Mouse (Mus musculus) gastrocnemius, postnatal 25 days (tissue): ENCODE measurements around the gene Scn8a. TPM values are rescaled to one million over a fixed set of nuclear protein-coding genes. Genes with fewer than 3 reads are reported as not detected.

Source experiments
- DNase-seq: peaks from one replicate; pipeline ENCODE4 v3.0.0; 2022
- total RNA-seq, 2 experiments: library from RNA; stranded (reverse); gene quantifications; 1 replicate in 1 of 2; 2 replicates in 1 of 2; pipeline ENCODE4 v1.2.3; 2021

Gene Scn8a
- total RNA-seq, 2 experiments from 2014 or later = 0.13 to 0.32 TPM

DNA sequence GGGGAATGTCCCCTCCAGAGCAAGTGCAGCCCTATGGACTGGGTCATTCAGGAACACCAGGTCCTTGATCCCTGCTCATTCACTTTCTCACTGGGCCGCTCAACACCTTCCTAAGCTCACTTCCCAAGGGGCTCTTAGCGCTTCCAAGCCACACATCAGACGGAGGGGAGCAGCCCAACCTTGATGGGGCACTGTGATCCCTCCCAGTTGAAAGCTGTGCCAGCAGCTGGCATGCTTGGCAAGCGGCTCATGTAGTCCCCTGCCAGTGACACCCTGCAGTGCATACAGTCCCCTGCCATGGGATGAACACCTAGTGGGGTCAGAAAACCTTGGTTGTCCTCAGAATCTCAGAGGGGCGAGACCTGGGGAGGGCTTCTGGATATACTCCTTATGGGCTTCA lies 204.4 kb downstream of the Scn8a start:
- DNase-seq = no peak

DNA sequence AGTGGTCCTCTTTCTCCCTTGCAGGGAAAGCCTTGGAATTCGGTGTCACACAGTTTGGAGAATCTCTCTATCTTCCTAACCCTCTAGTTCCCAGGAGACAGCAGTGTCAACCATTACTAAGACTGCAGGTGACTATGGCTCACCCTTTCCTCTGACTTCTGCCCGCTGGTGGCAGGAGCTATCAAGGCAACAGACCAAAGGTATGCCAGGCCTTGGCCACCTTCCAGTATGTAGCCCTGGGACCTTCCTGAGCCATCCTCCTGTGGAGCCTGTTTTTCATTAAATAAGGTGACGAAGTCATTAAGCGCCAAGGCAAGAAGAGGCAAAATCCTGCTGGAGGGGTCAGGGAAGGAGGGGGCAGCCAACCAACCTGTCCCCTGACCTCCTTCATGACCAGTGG lies 205.5 kb downstream of the Scn8a start:
- DNase-seq = no peak

DNA sequence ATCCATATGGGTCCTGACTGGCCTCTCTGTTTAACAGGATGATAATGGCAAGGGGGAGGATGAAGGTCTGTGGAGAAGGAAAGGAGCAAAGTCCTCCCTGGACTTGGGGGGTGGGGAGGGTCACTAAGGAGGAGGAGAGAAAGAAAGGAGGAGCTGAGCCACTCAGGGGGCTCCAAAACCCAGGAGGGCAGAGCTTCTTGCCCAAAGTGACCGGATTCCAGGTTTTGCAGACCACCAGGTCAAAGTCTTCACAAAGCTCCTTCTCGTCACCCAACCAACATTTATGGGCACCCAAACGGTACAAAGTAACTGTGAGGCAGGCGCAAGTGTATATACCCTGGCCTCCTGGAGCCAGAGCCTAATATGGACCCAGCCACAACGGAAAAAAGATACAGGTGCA lies 206.0 kb downstream of the Scn8a start:
- DNase-seq = no peak

DNA sequence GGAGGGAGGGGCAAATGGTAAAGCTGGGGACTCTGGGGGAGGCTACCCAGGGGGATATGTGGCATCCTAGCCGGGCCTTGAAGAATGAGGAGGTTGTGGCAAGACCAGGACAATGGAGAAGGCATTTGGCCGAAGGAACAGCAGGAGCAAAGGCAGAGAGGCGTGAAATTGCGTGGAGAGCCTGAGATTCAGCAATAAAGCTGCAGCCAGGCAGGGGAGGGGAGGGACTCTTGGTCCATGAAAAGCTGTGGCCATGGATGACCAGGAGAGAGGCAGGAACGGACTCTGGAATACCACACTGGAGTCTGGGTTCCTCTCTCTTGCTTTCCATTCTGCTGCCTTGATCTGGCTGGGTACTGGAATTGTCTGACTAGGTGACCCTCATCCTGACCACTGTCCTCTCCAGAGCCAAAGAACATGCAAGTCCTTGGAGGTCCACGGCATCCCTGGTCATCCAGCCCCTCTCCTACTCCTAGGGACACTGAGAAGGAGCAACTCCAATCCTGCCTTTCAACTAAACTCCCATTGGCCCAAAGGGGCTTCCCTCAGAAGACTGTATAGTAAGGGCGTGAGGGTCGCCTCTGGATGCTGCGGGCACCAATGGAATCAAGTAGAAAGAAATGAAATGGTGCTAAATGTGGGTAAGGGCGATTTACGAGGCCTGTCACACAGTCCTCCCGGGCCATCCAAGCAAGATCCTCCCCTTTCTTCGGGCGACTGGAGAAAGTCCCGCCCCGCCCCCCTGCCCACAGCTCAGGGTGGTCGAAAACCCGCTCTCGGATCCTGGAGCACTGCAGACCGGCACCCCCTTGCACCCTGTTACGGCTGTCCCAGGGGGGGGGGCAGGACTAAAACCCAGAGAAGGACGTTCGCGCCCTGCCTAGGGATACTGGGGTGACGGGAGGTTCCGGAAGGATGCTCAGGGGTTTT lies 206.7 kb downstream of the Scn8a start:
- DNase-seq = no peak

DNA sequence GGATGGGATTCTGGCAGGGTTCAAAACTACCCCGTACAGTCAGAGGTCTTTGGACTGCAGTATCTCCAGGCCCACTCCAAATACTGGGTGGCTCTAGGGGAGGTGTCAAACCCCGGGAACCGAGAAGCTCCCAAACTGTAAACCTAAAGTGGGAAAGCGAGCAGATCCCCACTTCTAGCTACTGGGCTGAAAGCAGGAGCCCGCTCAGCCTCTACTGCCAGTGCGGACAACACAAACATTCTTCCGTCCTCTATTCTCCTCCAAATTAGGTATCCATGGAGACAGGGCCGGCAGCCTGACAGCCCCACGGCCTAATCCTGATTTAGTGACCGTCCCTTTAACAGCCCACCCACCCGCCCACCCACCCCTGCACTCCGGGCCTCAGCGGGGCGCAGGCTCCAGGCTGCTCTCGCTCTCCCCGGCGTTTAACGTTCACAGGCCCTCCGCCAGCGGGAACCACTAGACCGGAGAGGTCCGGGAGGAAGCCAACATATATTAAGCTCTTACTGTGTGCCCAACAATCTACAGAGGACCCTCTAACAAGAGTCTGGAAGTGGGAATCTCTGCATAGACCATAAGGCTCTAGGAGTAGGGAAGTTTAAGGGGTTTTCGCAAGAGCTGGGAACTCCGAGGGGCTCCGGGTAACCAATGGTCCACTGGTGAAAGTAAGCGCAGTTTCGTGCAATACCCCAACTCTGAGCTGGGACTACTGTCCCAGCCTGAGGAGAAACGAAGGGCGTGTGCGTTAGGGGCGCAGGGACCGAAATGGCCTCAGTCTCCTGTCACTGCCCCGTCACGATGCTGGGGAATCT lies 207.5 kb downstream of the Scn8a start:
- no peak for DNase-seq

DNA sequence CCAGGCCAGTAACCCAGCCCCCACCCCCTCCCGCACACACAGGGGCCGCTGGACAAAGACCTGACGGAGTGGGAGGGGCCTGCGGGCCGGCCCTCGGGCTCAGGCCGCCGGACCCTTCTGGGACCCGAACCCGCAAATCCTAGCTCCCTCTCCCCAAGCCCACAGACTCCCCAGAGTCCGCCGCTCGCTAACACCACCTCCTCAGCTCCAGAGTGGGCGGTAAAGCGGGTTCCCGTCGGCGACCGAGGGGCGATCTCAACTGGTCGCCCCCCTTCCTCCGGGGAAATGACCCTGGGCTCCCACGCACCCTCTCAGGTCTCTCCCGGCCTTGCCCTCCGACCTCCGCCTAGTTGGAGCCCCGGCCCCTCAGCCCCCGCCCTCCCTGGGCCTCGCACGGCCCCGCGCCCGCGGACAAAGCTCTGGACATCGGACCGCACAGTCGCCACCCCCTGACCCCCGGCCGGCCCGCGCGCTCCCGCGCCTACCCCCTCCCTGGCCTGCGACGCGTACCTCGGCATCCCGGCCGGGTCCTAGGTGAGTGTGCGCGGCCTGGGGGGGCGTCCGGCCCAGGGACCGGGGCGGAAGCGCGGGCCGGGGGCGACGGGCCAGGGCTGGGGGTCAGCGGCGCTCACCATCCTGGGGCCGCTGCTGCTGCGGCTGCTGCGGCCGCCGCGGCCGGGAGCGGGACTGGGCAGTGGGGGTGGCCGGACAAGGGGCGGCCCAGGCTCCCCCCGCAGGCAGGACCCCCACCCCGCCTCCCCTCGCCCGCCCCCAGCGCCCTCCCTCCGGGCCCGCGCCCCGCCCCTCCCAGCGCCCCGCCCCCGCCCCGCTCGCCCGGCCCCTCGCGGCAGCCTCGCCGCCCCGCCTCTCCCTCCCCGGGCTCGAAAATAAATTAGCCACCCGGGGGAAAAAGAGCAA lies 208.4 kb downstream of the Scn8a start, which contains the start of gene Fignl2:
TSS of gene Fignl2 (minus strand) at position 755 of the 918 bp plus-strand sequence.
- DNase-seq = peak; percentile 50

DNA sequence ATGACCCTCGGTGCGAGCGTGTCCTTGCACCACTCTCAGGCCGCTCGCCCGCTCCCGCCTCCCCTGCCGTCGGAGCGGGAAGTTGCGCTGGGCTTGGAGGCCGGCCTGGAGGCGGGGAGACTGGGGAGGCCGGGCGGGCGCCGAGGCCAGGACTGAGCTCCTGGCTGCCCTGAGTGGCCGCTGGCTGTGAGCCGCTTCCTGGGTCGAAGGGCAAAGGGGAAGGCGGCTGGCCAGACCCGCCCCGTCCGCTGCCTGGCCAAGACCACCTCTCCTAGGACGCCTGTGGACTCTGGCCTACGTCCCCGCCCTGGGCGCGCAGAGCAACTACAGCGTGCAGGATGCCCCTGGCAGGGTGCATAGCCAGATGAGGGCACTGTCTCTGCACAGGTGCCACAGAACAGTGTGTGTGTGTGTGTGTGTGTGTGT lies 209.1 kb downstream of the Scn8a start:
- DNase-seq = peak; percentile 93

DNA sequence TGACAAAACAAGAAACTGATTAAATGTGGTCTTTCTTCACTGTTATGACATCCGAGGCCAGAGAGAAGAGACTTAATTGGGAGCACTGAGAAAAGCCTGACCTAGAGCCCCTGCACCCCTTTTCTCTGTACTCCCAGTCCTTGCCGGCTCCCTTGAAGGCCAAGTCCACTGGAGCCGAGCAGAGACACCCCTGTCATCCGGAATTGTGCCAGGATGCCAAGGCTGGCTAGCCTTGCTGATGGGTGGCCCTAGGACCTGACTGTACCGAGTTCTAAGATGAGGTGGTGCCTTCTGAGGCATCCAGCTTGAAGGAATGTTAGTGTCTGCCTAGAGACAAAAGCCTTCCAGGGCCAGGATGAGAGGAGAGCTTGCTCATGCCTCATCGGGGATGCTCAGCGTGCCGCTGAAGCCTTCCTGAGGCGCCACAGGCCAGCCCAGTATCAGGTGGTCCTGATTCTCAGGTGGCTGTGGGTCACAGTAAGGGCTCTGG lies 210.4 kb downstream of the Scn8a start:
- no peak for DNase-seq

DNA sequence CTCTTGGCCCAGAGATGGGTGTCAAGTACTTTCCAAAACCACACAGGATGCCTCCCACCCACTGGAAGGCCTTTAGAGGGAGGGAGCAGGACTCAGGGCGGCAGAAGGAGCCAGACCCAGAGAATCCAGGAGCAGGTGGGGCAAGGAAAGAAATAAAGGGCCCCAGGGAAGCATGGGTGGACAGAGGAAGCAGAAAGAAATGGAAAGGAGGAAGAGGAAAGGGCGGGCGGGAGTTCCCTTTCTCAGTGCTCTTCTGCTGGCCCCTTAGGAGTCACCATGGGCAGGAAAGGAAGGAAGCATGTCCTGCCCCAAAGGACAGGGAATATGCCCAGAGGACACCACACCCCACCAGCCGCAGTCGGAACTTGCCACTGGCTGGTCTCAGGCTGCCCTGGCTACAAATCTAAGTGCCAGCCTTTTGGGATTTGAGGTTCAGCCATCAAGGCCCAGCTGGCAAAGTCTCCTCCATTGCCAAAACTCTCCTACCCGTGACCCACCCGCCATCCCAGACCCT lies 211.4 kb downstream of the Scn8a start:
- no peak for DNase-seq

DNA sequence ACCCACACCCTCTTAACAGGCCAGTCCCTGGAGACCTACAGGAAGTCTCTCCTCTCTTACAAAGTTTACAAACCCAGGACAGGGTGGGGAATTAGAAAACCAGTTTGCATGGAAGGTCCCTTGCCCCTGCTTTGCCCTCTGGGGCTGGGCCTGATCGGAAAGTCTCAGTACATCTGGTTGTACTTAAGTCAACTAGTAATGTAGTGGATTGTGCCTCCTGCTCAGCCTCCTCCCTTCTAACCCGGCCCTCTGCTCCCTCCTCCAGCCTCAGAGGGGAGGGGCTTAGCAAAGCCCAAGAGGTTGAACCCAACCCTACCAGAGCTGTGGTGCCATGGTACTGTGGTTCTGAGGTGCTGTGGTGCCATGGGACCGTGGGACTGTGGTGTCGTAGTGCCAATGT lies 212.6 kb downstream of the Scn8a start:
- DNase-seq = peak; percentile 34

DNA sequence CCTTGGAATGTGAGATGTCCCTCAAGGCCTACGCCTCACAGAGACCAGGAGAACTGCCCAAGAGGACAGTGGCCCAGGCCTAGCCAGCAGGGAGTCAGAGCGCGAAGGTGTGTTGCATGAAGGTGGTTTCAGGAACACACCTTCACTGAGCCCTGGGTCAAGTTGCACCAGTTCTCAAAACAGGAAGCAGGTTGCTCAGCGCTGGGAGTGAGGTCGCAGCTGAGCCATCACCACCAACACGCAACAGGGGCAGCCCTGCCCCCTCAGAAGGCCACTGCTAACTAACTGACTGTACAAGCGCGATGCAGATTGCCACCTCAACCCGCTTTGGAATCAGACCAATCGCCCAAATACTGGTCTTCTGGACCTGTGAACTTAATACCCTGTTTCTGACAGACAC lies 214.8 kb downstream of the Scn8a start:
- DNase-seq = no peak

DNA sequence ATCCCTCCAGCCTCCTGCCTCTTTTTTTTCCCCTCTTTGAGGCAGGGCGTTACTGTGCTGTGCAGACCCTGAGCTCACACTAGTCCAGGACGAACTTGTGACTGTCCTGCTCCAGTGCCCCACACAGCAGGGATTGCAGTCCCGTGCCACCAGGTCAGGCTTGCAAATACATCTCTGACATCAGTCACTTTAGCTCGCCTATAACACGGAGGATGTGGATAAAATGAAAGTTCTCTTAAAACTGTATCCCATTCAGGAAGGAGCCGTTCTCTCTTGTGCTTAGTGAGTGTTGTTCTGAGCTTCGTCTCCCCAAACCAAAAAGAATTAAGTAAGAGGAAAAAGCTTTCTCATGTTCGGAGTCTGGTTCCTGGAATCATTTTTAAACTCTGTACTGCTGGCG lies 216.8 kb downstream of the Scn8a start:
- no peak for DNase-seq

DNA sequence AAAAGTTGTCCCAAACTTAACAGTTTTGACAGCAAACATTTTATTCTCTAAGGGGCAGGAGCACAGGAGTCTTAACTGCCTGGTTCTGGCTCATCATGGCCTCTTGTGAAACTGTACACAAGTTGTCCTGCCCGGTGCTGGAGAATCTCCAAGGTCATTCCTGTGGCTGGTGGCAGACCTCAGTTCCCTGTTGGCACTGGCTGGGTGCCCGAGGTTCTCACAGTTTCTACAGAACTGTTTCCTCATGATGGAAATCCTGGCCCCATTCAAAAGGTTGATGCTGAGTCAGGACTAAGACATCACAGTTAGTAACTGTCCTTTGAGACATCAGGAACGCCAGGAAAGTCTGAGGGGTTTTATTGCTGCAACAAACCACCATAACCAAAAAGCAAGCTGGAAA lies 217.3 kb downstream of the Scn8a start:
- DNase-seq = peak; percentile 49

DNA sequence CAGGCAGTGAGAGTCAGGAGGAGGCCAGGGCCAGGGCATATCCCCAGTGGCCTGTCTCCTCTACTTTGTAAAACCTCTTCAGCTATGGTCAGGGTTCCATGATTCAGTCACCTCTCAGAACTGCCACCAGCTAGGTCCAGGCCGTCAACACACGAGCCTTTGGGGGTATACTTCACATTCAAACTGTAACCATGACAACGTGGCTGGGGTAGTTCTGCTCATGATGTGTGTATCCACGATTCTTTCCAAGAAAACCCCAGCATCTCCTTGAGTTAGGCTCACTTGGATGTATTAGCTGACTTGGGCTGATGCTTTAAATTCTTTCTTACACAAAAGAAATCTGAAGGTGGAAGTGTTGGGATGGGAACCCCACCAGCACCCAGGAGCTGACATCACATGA lies 218.6 kb downstream of the Scn8a start:
- no peak for DNase-seq

DNA sequence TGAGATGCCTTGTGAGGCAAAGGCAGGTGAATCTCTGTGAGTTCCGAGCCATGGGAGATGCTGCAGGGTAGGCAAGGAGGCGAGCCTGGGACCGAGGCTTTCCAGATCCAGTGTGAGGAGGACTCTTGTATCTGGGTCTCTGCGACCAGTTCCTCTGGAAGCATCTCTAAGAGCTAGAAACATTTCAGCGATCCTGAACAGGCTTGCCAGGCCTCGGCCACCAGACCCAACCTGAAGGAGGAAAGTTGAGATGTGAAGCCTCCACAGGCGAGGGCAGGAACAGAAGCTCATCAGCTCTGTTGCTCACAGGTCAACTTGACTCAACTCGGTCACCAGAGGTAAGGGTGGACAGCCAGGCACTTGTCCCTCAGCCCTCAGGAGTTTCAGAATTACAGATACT lies 221.9 kb downstream of the Scn8a start:
- DNase-seq = no peak

DNA sequence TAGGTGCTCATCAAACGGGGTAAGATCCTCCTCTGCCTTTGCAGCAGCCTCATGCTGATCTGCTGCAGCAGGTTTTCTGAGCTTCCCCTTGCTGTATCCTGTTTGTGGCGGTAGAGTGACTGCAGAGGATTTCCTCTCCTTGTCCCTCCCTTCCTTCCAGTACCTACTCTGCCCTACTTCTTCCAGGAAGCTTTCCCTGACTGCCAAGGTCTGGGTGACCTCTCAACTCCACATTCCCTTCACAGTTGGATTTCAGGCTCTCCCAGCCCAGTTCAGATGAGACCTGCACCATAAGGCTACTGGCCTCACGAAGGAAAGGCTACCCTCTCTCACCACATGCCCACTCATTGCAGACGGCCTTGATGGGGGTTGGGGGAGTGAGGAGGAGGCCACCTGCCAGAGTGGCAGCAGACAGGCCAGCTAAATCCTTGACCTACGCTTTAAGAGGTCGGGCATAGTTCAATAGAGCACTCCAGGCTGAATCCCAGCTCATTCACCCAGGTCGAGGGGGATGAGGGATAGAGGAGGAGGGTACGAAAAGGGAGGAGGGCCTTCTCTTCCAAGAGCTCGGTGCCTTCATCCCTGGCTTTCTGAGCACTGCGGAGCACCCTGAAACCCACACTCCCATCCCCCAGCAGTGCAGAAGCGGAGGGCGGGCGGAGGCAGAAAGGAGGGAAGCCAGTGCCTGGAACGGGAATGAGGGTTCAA lies 222.6 kb downstream of the Scn8a start:
- DNase-seq = no peak

DNA sequence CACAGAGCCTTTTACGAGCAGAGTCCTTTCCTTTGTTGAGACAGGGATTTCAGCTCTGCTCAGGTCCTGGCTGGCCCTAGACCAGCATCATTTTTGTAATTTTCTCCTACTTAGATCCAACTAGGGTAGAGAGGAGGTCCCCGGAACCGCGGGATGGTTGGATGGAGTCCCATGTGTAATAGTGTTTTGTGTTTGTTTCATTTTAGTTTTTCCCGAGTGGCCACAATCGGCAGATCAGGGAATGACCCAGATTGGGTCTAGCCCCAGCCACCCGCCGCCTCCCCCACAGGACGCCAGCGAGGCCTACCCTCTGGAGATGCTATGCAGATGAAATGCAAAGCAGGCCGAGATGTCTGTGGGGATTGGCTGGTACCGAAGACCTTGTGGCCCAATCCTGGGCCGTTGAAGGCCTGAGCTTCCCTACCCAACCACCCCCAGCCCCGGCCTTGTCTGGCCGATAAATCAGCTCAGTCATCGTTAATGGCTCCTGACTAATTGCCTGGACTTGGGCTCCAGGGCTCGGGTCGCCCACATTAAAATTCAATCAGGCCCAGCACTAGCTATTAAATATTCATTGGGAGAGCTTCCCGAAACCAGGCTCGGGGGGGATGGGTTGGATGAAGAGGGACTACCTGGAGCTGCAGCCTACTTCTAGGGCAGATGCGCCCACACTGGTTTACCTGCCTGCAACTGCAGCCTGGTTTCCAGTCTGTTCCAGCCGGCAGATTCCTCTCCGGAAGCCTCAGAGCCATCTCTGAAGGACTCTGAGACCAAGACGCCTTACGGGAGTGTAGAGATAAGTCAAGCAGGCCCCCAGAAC lies 223.4 kb downstream of the Scn8a start:
- no peak for DNase-seq

DNA sequence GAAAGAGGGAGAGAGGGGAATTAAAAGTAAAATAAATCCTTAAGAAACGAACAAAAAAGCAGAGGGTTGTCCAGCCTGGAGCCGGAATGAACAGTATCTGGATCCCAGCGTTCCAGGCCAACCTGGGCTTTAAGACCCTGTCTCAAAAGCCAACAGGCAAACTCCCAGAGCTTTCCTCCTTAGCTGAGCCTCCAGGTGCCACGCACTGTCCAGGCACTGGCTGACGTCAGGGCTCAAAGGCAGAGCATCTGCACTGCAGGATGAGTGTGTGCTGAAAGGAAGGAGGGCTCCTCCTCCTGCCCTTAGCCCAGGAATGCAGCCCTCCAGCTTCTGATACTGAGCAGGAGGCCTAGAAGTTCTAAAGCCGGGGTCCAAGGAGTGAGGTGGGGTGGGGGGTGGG lies 224.3 kb downstream of the Scn8a start:
- DNase-seq = no peak

DNA sequence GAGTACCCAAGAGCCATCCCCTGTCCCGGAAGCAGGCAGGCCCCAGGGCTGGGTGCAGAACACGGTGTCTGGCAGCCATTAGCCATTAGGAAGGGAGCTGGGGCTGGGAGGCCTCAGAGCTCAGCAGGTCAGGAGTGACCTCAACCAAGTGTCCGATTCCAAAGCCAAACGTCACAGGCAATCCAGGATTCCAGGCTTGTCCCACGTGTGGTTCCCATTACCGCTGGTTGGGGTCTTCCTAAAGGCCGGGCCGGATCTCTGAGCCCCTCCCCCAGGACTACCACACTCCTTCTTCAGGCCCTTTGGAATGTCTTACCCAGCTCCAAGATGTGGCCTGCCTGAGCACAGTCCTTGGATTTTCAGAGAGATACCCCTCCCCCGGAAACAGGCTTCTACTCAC lies 225.3 kb downstream of the Scn8a start:
- no peak for DNase-seq

DNA sequence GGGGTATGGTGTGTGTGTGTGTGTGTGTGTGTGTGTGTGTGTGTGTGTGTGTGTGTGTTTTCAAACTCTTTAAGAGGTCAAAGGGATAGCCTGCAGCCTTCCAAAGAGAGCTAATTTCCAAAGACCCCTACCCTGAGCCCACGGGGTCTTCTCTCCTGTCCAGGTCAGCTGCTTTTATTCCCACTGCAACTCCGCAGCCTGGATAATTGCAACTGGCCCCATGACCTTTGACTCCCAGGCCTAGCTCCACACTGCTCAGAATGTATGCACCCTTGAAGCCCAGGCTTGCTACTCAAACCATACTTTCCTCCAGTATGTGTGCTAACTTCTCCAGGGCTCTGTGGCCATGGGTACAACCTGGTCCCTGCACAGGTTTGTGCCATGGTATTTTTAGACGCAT lies 225.7 kb downstream of the Scn8a start:
- DNase-seq = no peak
